Mouse (Mus musculus) activated CD4-positive, CD25-positive, alpha-beta regulatory T cell, adult 4 months (primary cell): Measurements from ENCODE around the gene Reep3. TPM values are rescaled to one million over a fixed set of nuclear protein-coding genes. Genes with fewer than 3 reads are reported as not detected.

Experiments
- ATAC-seq: one replicate; pipeline ENCODE4 v1.8.0; 2017
- polyA plus RNA-seq, 2 experiments: library from polyadenylated mRNA; unstranded; fragments of 100-300 nt; shearing (Covaris generic); gene quantifications; one replicate each; pipeline ENCODE4 v1.2.1; 2017

The Reep3 gene
- polyA plus RNA-seq, 2 experiments from 2014 or later, result 20.3 to 21.1 TPM

DNA sequence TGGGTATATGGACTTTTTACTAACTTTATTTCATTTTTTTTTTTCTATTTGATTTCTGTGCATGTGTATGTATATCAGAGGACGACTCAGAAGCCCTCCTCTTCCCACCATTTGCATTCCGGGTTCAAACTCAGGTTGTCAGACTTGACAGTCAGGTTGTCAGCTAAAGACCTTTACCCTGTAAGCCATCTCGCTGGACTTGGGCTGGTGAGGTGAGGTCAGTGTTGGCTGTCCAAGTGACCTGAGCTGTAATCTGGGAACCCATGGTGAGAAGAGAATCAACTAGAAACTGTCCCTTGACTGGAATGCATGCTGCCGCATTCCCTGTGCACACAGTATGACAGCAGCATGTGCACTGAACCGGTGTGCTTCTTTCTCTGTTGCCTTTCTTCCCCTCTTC is 12.9 kb upstream of the Reep3 start:
- ATAC-seq, result no peak

DNA sequence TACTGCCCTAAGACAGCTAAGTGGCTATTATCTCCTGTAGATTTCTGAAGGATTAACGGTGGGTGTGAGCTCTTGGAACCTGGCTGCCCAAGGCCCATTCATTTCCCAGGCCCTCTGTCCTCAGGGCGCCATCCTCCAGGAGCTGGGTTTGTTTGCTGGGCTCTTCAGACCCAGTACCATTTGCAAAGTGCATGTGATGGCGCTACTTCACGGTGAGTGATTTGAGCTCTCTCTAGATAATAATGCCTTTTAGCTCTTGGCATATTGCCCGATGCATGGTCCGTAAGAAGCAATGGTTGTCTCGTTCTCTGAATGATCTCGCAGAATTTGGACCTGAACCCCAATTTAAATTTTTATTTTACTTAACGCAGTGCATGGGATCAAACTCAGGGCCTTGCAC is 11.4 kb upstream of the Reep3 start:
- no peak for ATAC-seq

DNA sequence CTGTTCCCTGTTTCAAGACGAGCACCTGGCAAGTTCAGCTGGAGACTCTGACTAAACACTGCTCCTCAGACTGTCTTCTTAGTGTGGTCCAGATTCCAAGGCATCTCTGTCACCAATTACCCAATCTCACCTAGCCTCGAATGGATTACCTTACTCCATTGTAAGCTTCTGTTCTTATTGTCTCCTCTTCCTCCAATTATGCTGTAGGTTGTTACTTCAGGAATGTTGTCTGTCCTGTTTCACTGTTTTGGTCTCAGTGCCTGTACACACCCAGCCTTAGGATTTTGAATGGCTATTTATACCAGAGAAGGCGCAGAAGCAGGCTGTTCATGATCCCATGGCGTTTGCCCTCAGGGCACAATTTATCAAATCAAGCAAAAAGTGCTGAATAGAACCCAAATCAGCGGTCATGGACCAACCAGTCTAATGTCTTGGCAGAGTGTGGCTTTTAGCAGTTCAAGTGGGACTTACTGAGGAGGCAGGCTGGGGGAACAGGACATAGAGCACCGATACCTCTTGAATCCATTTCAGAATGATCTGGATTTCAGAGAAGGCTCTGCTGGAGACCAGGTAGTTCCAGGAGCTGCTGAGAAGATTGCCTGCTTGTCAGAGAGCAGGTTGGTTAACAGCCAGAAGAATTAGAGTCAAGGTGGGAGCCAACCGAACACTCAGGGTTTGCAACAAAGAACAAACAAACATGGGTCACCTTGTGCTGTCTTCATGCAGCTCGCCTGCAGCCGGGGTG is 10.4 kb upstream of the Reep3 start:
- no peak for ATAC-seq

DNA sequence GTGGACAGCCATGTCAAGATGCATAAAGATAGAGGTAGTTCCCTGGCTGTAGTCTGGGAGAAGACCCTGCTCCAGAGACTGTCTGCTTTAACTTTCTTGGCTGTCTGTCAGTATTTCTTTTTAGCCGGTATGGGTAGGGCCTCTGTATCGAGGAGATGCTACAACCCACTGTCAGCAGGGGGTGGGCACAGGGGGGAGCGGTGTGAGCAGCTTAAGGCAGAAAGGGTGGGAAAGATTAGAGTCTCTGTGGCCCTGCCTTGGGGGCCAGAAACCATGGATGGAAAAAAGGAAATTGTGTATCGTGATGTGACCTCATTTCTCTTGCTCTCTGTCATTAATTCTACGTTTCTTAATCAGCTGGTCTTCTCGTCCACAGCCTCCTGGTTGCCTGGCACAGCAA is 9.7 kb upstream of the Reep3 start:
- ATAC-seq, result no peak

DNA sequence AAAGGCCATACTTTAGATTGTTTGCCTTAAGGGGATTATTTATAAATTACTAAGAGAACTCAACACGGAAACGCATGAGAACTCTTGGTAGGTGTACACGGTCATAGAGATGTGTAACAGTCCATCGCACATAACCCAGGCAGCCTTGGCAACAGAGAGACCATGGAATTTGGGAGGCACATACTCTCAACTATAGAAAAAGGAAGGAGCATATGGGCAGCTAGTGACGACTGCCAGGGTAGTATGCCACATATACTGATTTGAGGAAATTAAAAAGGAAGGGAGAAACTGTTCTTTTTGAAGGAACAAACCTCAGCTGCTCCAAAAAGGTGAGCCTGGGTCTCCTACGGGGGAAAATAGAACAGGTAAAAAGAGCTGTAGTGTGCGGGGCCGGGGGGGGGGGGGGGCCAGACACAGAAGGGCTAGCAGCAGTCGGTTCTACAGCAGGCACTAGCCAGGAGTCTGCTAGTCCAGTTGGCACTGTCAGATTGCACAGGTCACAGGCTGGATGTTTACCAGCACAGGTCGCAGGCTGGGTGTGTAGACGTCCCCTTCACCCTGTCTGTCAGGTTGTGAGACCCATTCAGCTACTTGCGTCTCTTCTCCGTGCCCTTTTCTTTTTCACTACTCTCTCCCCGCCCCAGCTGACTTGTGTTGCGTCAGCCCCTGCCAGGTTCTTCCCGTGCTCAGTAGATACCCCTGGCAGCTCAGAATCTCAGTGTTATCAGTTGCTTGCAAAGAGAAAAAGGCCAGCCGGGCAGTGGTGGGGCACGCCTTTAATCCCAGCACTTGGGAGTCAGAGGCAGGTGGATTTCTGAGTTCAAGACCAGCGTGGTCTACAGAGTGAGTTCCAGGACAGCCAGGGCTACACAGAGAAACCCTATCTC is 8.8 kb upstream of the Reep3 start:
- no peak for ATAC-seq

DNA sequence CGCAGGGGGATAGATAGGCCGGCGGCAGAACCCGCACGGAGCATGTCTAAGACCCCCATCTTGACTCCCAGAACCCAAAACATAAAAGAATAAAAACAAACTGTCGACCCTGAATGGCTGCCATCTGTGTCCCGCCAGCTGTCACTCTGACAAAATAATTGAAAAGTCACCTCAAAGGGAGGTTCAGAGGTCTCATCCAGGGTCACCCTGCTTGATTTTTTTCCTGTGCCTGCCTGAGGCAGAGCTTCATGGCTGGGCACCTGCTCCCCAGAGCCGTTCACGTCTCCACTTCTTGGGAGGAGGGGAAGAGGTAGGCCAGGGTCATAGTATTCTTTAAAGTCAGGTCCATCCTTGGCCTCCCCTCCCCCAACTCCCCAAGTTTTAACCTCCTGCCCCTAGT is 7.8 kb upstream of the Reep3 start:
- ATAC-seq, result no peak

DNA sequence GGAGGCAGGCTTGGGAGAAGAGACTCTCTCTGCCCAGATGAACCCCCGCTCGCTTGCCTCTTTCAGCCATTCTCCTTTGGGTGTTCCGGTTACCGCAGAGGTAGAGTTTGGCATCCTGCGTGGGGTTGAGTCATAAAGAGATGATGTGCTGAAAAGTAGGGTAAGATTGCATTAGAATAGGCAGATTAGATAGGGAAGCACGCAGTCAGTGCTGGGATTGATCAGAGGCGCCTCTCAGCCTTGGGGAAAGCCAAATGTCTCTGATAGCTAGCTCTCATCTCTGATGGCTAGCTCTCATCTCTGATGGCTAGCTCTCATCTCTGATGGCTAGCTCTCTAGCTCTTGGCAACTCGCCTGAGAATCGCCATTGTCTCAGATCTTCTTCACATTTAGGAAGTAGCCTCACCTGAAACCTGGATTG is 4.1 kb upstream of the Reep3 start:
- peak; percentile 28 for ATAC-seq

DNA sequence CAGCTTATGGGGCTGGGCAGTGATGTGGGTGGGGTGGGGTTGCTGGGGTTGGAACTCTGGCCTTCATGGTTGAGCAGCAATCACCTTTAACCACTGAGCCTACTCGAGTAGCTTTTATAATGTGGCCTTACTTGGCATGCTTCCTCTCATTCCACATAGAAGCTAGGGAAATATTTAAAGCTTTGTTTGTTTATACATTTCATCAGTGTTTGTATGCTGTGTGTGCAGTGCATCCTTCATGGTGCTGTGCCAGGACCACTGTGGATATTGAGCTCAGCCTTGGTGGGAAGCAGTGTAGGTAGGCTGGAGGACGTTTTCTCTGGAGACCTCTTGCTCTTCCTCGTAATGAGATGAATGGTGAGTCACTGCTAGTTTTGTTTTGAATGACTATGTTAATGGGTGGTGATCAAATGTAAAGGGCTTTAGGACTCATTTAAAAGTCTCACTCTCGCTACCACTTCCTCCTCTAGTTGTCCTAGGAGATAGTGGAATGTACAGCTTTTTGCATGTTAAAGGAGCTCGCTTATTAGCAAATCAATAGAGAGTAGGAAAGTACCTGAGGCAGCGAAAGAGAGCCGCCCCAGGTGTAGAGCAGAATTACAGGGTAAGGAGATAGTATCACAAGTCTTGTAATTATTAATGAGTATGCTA is 3.4 kb upstream of the Reep3 start:
- peak; percentile 45 for ATAC-seq

DNA sequence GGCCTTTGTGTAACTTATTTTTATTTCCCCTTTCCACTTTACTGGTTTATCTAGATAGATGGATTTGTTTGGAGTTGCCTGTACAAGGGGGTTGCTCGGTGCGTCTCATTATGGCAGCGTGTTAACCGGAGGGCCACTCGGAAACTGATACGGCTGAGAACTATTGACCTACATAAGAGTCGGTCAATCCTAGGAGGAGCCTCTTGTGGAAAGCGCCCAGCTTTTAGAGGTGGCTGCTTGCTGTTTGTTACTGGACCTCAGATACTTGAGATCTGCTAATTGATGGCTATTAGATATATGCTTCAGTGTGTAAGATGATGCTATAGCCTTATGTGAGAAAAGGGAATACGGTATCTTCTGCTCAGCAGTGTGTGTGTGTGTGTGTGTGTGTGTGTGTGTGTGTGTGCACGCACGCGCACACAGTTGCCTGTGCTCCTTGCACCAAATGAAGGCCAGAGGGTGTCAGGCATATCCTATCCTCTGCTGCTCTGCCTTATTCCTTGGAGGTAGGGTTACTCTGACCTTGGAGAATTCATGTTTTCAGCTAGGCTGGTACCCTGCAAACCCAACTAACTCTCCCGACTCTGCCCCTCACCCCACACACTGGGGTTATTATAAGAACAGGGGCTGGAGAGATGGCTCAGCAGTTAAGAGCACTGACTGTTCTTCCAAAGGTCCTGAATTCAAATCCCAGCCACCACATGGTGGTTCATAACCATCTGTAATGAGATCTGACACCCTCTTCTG is 2.6 kb upstream of the Reep3 start:
- ATAC-seq, result no peak

DNA sequence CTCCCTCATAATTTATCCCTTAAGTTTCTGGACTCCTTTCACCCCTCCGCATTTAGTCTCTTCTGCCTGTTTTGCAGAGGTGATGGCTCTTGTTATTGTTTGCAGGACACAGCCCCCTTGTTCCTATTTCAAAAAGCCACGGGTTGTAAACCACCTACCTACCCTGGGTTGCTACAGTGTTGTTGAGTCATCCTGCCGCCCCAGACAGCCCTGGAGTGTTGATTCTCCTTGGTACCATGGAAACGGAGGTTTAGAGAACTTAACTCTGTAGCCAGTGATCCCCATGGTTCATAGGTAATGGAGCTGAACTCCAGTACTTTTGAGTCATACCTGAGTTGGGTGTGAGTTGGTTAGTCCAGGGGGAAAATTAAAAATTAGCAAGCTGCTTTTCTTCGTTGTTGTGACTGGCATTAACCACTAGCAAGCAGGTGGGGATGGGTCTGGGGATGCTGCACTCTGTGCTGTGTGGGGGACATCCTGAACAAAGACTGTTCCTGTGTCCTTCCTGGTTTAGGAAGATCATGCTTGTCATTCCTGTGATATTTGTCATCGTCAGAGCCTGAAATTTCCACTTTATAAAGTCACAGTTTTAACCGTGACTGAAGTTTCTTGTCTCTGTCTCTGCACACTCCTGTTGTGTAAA is 1.8 kb upstream of the Reep3 start:
- peak; percentile 16 for ATAC-seq

DNA sequence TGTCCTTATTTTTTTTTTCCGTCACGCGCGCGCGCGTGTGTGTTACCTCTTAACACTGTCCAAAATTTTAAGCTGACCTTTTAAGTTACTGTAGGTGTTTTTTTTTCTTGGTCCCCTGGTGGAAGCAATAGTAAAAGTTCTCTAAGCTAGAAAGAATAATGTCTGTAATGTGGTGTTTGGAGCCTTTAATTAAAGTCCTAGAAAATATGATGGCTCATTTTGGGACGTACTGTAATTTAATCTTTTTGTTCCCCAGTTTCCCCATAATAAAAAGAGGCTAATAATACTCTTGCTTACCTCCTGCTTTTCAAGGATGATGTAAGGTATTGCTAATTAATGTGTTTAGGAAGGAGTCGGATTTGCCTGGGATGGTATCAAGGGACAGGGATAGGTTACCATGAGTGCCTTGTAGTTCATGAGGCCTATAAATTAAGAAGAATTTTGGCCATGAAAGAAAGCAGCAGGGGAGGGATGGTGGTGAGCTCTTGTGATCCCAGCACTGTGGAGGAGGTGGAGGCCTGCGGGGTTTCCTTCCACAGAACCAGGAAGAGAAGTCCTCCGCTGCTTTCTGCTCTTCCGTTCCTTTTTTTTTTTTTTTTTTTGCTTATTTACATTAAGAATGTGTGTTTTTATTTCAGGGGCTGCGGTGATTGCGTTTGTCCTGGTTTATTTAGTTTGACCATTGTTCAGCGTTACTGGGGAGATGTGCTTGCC is 849 bp upstream of the Reep3 start:
- no peak for ATAC-seq

DNA sequence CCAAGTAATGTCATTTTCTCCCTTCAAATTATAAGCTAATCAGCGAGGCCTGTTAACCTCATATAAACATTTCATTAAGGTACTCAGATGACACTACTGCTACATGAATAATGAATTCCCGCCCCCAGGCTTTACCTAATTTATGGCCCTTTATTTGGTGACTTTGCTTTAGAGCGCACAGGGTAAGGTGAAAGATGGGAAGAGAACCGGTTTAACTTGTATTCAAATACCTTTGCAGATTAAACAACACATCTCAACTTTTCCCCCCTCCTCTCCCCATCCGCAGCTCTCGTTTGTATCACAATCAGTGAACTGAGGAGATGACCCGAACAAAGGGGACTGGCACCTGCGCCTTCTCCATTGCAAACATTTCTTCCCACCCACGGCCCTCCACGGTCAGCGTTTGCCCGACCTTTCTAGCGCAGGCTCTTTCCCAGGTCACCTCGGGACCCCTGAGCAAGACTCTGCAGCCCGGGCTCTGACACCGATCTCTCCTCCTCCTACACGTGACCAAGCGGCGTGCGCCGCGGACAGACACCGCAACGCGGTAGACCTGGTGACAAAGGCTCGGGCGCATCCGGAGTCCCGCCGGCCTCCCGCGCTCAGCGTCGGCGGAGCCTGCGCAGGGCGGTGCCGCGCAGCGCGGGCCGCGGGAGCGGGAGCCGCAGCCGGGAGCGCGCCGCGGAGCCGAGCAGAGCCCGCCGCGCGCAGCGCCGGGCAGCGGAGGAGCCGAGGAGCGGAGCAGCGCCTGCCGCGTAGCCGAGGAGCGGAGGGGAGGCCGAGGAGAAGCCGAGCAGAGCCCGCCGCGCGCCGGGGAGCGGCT is 736 bp downstream of the Reep3 start, which contains the start of gene Jmjd1c:
Gene Jmjd1c, plus strand, starts transcription at position 328 of the 823 bp plus-strand sequence.
- ATAC-seq, result peak; percentile 39

DNA sequence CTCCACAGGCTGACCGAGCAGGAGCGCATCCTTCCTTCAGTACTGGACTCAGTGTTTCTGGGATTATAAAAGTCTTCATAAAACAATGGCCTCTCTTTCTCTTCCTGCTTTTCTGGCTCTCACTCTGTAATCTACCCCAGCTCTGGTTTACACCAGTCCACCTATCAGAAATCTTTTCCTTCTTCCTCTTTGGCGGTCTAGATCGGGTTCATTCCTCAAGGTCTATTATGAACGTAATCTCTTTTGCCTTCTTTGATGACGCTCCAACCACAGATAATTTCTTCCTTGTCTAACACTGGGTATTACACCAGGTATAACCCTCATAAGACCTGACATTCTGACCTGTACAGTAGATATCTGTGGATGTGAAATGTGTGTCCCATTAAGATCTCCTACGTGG is 1.8 kb downstream of the Reep3 start:
- no peak for ATAC-seq

DNA sequence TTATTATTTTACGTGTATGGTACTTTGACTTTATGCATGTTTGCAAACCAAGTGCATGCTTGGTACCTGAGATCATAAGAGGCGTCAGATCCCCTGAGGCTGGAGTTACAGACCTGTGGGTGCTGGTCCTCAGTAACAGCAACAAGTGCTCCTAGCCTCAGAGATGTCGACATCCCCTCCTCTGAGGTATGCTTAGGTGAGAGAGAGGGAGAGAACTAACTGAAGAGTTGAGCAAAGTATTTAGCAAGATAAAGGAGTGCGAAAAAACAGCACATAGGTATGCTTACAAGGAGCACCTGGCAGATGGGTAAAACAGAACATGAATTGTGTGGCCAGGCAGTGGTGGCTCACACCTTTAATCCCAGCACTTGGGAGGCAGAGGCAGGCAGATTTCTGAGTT is 6.1 kb downstream of the Reep3 start:
- no peak for ATAC-seq

DNA sequence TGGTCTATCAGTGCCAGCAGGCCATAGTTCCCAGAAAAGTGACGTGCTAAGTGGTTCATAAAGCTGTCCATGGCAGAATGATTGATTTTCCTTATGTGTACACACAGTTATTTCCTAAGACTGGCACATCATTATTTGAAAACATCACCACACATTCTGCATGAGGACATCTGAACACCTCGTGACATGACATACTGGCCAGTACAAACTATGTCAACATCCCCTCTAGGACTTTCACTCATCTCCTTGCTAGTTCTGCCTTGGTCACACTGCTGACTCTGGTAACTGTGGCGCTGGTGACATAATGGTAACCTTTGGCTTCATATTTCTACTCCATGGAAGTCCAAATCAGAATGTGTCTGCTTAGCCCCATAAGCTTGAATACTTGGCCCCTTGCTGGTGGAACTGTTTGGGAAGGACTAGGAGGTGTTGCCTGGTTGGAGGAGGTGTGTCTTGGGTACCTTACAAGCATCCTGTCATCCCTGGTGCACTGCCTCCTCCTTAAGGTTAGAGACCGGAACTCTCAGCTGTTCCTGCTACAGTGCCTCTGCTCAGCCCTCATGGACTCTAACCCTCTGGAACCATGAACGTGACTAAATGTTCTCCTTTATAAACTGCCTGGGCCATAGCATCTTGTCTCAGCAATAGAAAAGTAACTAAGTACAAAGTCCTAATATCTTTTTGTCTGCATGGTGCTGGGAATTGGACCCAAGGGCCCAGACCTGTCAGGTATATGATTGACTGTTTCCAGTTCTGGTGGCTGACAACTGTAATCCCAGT is 9.1 kb downstream of the Reep3 start:
- no peak for ATAC-seq

DNA sequence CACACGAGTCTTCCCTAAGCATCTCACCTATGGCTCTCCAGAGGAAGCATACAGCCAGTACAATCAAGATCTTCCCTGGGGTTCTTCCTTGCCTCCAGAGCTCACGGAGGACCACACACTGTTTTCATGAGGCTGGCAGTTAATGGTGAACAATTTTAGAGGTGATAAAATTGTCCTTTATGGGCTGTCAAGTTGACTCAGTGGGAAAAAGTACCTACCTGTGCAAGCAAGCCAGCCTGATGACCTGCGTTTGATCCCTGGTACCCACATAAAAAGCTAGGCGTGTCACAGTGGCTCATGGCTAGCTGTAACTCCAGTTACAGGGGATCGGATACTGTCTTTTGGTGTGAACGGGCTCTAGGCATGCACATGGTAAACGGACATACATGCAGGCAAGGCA is 10.8 kb downstream of the Reep3 start:
- ATAC-seq, result no peak

DNA sequence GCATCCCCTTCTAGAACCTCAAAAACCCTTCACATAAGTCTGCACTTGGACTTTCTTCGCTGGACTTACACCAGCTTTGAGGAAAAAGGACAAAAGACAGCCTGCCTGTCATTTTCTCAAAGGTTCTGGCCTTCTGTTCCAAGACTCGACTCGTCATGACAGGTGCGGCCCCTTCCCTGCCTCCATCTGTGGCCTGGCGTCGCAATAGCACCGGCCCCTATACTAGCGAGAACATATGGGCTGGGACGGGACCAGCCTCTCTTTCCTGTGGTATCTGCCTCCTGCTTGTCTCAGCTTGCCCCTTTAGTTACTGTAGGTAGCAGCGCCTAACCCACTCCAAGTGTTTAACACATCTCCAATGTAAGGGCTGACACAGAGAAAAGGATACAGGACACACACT is 11.6 kb downstream of the Reep3 start:
- no peak for ATAC-seq

DNA sequence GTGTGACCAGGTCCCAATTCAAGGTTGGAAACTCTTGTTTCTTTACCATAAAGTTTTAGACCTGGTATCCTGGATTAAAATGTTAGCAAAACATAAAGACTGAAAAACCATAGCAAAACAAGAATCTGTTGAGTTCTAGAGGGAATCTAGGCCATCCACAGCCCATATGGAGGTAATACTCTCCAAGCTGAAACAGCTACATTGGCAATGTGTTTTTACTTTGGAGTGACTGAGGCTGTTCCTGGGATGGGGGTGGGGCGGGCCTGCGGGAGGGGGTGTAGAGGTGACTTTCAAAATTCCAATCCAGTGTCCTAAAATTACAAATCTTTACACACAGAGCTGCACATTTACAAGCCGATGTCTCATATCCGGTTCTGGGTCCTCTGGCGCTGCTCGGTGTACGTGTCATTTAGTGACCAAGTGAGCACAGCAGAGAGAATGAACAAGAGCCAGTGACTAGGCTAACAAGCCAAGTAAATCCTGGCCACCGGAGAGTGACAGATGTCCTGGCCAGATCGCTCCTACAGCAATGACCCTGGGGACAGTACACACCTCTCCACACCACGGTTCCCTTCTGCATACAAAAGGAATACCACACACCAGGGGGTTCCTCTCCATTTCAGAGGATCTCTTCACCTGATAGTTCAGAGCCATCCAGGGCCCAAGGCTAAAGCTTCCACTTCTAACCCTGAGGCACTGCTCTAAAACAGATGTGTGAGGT is 13.1 kb downstream of the Reep3 start:
- no peak for ATAC-seq

DNA sequence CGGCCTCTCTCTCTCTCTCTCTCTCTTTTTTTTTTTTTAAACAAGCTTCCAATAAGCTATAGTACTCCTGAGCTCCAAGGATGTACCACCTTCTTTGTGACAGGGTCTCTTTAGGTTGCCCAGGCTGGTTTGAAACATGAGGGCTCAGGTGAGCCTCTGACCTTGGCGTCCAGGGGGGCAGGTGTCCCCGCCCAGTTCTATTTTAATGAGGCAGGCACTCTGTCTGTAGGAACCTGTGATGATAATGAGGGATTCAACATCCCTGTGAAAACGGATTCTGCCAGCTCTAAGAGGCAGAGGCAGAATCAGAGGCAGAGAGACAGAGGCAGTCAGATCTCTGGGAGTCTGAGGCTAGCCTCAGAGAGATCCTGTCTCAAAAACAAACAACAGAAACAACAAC is 14.2 kb downstream of the Reep3 start:
- ATAC-seq, result no peak
